Mouse (Mus musculus): ENCODE data around the gene Dnajc22.
"Not testable (repeated sequence)": the region's sequence is repeated elsewhere in the genome, so short reads cannot be mapped to it uniquely, and the experiment has no call there.

The Dnajc22 gene

GRCm38 (mm10) chr15:99092870-99093269, at the start of gene Dnajc22:
Dnajc22 (plus strand) TSS chr15:99093170.
- no peak for DNase-seq (ENCODE audit: extremely low spot score)

DNA sequence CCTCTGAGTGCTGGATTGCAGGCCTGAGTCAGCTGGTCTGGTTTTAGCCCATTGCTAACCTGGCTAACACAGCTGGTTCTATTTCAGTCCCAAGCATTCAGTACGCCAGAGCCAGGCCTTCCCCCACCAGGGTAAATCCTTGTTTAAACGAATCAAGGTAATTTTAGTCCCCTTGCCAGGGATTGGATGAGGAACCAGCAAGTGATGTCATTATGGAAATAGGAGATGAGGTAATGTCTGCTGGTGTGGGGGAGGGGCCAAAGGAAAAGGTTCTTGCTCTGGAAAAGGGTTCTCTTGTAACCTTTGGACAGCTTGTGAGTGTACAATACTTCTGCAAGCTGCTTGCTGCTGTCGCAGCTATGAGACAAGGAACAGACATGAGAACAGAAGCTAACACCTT, 48.1 kb upstream of the Dnajc22 start:
- no peak for DNase-seq (ENCODE audit: extremely low spot score)

DNA sequence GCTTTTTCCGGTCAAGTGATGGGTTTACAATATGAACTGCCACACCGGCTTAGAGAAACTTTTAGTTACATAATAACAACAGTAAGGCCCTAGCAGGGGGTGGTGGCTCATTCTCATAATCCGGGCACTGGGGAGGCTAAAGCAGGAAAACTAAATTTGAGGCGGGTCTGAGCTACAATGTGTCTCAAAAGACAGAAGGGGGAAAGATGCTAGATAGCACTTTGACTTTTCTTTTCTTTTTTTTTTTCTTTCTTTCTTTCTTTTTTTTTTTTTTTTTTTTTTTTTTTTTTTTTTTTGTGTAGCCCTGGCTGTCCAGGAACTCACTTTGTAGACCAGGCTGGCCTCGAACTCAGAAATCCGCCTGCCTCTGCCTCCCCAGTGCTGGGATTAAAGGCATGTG, 47.2 kb upstream of the Dnajc22 start:
- DNase-seq (ENCODE audit: extremely low spot score) = not testable (repeated sequence)

GRCm38 (mm10) chr15:99049473-99050253, 43.3 kb upstream of the Dnajc22 start:
- peak; percentile 60 for DNase-seq (ENCODE audit: extremely low spot score)

DNA sequence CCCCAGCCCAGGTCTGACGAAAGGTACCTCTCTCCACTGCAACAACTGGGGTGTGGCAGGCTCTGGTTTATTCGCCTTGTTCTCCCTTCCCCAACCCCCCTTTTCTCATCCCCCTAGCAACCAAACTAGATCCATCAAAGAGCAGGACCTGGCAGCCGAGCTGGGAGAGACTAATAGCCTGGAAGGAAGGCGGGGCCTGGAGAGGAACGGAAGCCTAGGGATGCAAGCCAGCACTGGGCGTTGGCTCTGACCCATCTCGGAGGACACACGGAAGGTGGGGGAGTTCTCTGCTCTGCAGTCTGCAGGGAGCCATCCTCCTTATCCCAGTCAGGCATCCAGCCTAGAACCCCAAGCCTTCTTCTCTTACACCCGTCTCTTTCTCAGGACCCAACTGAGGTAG, 39.6 kb upstream of the Dnajc22 start:
- DNase-seq (ENCODE audit: extremely low spot score) = no peak

DNA sequence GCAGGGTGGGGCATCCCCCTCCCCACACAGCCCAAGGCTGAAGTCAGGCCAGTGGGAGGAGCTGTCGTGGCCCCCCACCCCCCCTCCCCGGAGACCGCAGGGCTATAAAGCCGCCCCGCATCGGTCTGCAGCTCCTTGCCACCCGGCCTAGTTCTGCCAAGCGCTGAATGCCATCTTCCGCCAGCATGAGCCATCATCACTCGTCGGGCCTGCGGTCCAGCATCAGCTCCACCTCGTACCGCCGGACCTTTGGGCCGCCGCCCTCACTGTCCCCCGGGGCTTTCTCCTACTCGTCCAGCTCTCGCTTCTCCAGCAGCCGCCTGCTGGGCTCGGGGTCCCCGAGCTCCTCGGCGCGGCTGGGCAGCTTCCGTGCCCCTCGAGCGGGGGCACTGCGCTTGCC, 37.9 kb upstream of the Dnajc22 start, which contains the start of gene Prph:
Prph (plus strand) TSS at position 135 of the 400 bp plus-strand sequence.
- DNase-seq (ENCODE audit: extremely low spot score) = no peak

GRCm38 (mm10) chr15:99055511-99055961, 37.4 kb upstream of the Dnajc22 start:
- peak; percentile 68 for DNase-seq (ENCODE audit: extremely low spot score)

DNA sequence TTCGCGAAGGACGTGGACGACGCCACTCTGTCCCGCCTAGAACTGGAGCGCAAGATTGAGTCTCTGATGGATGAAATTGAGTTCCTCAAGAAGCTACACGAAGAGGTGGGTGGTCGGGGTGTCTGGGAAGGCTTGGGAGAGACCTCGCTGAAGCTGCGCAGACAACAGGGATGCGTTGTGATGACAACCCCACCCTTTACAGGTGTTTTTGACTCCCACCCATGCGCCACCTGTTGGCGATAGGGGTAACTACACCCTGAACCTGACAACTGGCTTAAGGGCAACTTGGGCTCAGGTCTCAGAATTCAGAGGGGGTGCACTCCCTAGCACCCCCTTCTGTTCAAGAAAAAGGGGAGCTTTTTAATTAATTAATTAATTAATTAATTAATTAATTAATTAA, 36.6 kb upstream of the Dnajc22 start:
- peak; percentile 41 for DNase-seq (ENCODE audit: extremely low spot score)

DNA sequence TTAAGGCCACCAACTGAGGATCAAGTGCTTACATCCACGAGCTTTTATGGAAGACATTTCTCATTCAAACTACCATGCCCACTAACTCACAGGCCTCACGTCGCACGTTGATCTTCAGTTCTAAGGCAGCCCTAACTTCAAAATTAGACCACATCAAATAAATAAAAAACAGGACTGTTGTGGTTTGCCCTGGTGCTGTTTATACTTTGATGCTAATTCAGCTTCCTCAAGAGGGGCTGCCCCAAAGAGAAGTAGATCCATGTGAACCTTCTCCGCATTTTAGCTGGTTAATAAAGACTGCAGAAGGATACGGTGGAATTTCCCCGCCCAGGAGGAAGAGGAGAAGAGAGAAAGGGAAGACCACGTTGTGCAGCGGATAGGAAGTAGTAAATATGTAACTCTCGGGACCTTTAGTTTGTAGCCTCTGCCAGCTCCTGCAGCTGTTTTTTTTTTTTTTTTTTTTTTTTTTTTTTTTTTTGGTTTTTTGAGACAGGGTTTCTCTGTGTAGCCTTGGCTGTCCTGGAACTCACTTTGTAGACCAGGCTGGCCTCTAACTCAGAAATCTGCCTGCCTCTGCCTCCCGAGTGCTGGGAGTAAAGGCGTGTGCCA, 27.3 kb upstream of the Dnajc22 start:
- DNase-seq (ENCODE audit: extremely low spot score) = no peak

GRCm38 (mm10) chr15:99071988-99072387, 21.0 kb upstream of the Dnajc22 start:
- DNase-seq (ENCODE audit: extremely low spot score) = no peak

DNA sequence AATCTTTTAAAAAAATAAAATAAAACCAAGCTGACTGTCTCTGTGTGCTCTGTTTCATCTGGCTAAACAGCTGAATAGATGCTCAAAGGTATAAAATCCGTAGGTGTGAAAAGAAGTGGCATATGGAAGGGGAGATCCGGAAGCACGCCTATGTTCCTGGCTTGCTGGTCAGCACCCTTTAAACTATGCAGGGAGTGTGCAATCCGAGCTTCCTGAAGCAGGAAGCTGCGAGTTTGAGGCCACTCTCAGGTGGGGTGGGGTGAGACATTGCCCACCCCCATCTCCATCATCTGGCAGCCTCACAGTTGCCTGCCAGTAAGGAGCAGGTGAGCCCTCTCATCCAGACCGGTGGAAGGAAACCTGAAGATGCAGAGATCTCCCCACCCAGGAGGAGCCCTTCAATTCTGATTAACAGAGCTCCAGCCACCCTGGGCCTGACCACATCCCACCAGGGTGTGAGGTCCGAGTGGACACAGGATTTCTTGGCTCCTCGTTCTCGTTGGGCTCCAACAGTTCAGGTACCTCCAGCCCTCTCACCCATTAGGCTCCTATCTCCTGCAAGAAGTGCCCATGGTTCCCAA, 18.9 kb upstream of the Dnajc22 start, which contains the start of gene Troap:
Troap (plus strand) TSS at position 557 of the 581 bp plus-strand sequence.
- no peak for DNase-seq (ENCODE audit: extremely low spot score)

DNA sequence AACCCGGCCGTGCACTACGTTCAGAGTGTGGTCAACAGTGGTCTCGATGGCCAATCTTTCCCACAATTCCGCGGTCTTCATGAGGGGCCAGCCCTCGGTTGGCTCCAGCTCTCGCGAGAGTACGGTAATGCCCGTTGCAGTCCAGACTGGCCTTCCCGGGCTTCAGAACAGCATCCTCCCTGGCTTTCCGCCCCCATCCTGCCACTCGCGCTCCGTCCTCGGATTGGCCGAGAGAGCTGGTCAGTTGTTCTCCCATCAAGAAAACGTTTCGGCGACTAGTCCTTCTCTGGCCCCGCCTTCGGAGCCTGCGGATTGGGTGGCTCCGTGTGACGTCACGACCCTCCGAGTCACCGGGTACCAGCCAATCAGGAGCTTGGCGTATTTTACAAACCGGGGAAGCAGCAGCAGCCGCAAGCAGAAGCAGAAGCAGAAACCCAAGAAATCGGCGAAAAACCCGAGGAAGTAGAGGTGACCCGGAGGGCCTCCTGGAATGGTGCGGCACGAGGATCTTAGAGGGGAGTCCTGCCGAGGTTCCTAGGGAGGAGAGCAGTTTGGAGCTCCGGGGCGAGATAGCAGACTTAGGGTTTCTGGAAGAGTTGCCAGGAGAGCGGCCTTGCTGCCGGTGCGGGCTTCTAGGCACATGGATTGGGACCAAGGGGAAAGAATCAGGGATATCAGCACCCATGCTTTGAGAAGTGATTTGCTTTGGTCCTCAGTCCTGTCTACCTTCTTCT, 18.2 kb upstream of the Dnajc22 start:
- DNase-seq (ENCODE audit: extremely low spot score) = peak; percentile 98

DNA sequence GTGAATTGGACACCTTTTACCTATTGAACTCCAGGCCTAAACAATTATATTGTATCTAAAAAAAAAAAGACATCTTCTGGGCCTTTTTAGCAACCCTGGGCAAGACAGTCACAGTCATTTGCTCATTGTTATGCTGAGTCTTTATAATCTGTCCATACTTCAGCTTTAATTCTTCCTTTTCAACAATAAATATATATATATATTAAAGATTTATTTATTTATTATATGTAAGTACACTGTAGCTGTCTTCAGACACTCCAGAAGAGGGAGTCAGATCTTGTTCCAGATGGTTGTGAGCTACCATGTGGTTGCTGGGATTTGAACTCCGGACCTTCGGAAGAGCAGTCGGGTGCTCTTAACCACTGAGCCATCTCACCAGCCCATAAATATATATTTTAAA, 17.0 kb upstream of the Dnajc22 start:
- not testable (repeated sequence) for DNase-seq (ENCODE audit: extremely low spot score)

DNA sequence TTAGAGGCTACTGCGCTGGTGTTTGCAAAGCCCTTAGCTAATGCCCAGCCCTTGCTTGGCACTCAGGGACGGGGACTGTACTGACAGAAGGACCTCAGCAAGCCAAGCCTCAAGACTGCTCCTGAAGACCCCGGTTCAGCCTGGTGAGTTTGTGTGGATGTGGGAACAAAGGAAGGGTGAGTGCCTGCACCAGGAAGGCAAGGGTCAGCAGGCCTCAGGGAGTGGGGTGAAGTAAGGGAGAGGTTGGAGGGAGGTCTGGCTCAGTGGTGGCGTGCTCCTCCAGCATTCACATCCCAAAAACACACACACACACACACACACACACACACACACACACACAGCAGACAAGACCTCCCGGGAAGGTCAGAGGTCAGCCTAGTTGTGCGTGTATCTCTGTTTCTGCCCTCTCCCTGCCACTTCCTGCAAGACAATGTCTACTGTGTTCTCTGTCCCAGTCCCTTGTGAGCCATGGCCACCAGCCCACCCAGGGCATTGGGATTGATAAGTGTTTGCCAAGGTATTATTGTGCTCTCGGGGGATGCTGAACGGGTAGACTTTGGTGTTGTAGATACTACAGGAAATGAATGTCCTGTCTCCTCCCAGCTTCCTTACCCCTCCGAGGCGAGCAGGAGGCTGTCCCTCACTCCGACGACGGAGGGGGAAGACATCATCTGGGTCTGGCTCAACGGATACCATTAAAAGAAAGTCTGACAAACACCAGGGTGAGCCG, 14.6 kb upstream of the Dnajc22 start:
- no peak for DNase-seq (ENCODE audit: extremely low spot score)

- DNase-seq (ENCODE audit: extremely low spot score) = no peak
Measured at GRCm38 (mm10) chr15:99079804-99080203, 13.2 kb upstream of the Dnajc22 start.

DNA sequence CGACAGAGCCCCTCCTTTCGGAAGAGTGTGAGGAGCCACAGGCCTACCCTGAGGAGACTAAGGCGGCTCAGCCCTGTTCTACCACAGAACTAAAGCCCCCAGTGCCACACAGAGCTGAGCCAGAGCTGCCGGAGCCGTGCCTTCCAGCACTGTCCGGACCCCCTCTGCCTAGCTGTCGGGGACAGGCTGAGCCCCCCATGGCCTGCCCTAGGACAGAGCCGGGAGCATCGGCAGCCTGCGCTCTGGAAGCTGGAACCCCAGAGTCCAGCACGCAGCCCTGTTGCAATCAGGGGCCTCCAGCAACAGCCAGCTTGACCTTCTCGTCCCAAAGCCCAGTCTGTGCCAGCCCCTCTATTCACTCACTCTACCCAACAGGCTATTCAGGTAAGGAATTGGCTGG, 10.6 kb upstream of the Dnajc22 start:
- no peak for DNase-seq (ENCODE audit: extremely low spot score)

DNA sequence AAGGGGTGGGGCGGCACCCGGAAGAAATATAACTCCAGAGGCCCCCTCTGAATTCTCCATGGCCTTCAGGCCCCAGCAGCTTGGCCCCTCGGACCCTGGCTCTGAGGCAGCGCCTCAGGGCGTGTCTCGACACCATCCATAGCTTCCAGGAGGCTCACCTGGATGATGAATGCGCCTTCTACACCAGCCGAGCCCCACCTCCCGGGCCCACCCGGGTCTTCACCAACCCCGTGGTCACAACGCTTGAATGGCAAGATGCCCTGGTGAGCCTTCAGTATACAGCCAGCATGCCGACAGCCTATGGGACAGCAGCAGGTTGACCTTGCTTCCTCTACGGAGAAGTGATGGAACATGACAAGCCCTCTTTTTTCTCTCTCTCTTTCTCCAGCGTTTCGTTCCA, 10.1 kb upstream of the Dnajc22 start:
- DNase-seq (ENCODE audit: extremely low spot score) = no peak

GRCm38 (mm10) chr15:99083258-99083657, 9.7 kb upstream of the Dnajc22 start:
- DNase-seq (ENCODE audit: extremely low spot score) = peak; percentile 31

GRCm38 (mm10) chr15:99083867-99084557, 9.0 kb upstream of the Dnajc22 start:
- DNase-seq (ENCODE audit: extremely low spot score) = peak; percentile 60

GRCm38 (mm10) chr15:99084618-99085017, 8.4 kb upstream of the Dnajc22 start:
- no peak for DNase-seq (ENCODE audit: extremely low spot score)

DNA sequence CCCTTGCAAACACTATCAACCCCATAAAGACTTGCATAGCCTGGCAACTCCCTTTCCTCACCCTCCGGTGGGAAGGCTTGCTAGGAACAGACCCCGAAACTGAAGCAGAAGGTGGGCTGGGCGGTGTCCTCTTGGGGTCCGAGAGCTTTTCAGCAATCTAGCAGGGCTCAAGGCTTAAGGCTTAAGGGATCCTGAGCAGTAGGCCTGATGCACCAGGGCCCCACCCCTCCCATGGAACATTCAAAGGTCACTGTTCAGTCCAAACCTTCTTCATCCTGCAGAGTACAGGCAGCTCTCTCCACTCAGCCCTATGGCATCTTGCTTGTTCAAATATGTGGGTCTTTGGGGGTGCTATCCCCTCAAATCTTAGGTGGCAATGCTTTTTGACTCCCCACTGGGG, 7.0 kb upstream of the Dnajc22 start:
- DNase-seq (ENCODE audit: extremely low spot score) = no peak
